Mouse (Mus musculus): ENCODE measurements at regions not wholly inside any gene's neighbourhood (a gene's known extent, or its start where the extent isn't known, plus 50 kb on each side); places are given as distances from the start of the nearest gene placed in this dataset.

DNA sequence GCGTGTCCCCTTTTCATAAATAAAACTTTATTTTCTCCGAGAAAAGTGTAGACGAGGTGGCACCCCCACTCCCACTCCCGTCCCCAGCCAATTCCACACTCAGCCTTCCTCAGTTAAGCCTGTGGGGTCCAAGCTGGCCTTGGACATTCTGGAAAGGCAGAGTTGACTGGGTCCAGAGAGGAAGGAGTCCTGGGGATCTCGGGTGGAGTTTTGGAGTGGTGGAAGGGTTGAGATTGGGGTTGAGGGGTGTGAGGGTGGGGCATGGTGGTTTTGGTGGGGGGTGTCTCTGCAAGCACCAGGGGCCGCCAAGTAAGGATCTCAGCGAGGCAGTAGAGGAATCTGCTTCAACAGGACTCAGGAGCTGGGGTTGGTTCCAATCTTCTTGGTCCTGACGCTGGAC, 52.7 kb upstream of the Ezh2 start:
- 72% methylated on average over 8 of the region's 8 CpGs for WGBS
- ATAC-seq (replicated peaks; ENCODE audit: low FRiP score), result no peak
- H3K36me3 ChIP-seq (ENCODE audit: control insufficient read depth, insufficient read depth, low read length), result no peaks in the 10 kb centered on the region

DNA sequence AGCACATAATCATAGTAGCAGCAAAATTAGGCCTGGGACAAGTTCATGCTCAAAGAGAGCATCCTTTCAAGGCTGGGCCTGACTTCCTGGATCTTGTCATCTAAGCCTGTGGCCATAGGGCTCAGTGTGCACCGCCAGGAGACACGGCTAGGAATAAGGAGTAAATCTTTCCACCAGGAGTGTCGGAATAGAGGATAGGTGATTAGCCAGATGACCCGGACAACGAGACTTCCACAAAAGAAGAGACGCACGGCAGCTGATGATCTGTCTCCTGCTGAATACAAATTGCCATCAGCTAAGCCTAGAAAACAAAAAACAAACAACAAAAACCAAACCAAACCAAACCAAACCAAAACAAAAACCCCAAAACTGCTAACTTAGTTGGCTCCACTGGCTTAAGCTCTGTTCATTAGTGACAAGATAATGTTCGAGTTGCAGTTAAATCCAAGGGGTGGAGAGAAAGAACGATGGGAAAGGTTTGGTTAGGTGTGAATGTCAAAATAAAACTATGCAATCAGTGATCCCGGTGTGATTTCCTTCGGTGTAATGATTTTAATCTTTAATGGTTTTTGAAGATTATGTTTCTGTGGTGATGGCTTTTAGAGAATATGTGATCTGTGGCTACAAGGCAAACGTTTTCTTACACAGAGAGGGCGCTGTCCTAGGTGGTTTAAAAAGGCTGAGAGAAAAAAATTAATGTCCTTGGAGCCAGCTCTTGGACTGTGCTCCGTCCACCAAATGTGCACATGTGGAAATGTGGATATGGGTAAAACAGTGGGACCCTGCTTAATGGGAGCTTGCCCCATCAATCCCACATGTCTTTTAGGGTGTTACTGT, 51.8 kb upstream of the Ezh2 start:
- H3K36me3 ChIP-seq (ENCODE audit: control insufficient read depth, insufficient read depth, low read length), result no peaks in the 10 kb centered on the region
- WGBS, result 75% methylated on average over 14 of the region's 14 CpGs
- H3K9ac ChIP-seq (ENCODE audit: low read depth, low read length), result no peak overlapping the region
- H3K27ac ChIP-seq (ENCODE audit: low read depth, low read length), result no peak overlapping the region
- H3K4me3 ChIP-seq (ENCODE audit: low read depth, low read length), result no peak overlapping the region
- H3K27me3 ChIP-seq (replicated peaks; ENCODE audit: control insufficient read depth, insufficient read depth, low read length), result no peaks in the 10 kb centered on the region
- DNase-seq (ENCODE audit: low spot score) (no peak), ATAC-seq (replicated peaks; ENCODE audit: low FRiP score) (no peak)
- H3K4me1 ChIP-seq (replicated peaks; ENCODE audit: control insufficient read depth, insufficient read depth, low read length), result no peaks in the 10 kb centered on the region
- no peak overlapping the region for H3K4me2 ChIP-seq
- no peaks in the 10 kb centered on the region for H3K9me3 ChIP-seq (ENCODE audit: control insufficient read depth, low read length)

More for the DNA sequence above, 52.7 kb upstream of the Ezh2 start:
- Histone ChIP-seq H3K4me2 (no peak overlapping the region), H3K27me3 (replicated peaks; ENCODE audit: control insufficient read depth, insufficient read depth, low read length) (no peaks in the 10 kb centered on the region), H3K4me1 (replicated peaks; ENCODE audit: control insufficient read depth, insufficient read depth, low read length) (no peaks in the 10 kb centered on the region), H3K9me3 (ENCODE audit: control insufficient read depth, low read length) (no peaks in the 10 kb centered on the region), H3K9ac (ENCODE audit: low read depth, low read length) (no peak overlapping the region), H3K27ac (ENCODE audit: low read depth, low read length) (no peak overlapping the region), H3K4me3 (ENCODE audit: low read depth, low read length) (no peak overlapping the region)
- DNase-seq (ENCODE audit: low spot score), result no peak

DNA sequence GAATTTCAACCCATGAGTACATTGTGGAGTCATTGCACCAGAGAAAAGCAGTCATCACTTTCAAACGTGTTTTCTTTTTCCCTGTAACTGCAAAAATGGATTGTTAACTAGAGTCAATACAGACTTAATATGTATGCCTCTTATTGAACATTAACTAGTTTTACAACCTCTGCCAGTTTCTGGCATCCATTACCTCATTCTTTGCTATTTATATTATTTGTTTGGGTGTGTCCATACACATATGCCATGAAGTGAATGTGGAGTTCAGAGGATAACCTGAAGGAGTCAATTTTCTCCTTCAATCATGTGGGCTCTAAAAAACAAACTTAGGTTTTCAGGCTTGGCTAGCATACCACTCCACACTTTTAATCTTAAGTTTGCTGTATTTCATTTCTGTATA, 50.9 kb upstream of the Ezh2 start:
- ATAC-seq (replicated peaks; ENCODE audit: low FRiP score) (no peak), DNase-seq (ENCODE audit: low spot score) (no peak)
- H3K27ac ChIP-seq (ENCODE audit: low read depth, low read length), result no peak overlapping the region
- H3K4me2 ChIP-seq, result no peak overlapping the region
- no peaks in the 10 kb centered on the region for H3K27me3 ChIP-seq (replicated peaks; ENCODE audit: control insufficient read depth, insufficient read depth, low read length)
- 59% methylated on average over 1 of the region's 1 CpGs for WGBS
- no peaks in the 10 kb centered on the region for H3K4me1 ChIP-seq (replicated peaks; ENCODE audit: control insufficient read depth, insufficient read depth, low read length)
- no peak overlapping the region for H3K4me3 ChIP-seq (ENCODE audit: low read depth, low read length)
- no peak overlapping the region for H3K9ac ChIP-seq (ENCODE audit: low read depth, low read length)
- H3K36me3 ChIP-seq (ENCODE audit: control insufficient read depth, insufficient read depth, low read length), result no peaks in the 10 kb centered on the region
- H3K9me3 ChIP-seq (ENCODE audit: control insufficient read depth, low read length), result no peaks in the 10 kb centered on the region

Measured in liver, embryonic 11.5 days (tissue).